Mouse (Mus musculus): ENCODE data around the gene Gm11634. TPM values are rescaled to one million over a fixed set of nuclear protein-coding genes. Genes with fewer than 3 reads are reported as not detected.
"Not testable (repeated sequence)": the region's sequence is repeated elsewhere in the genome, so short reads cannot be mapped to it uniquely, and the experiment has no call there.

Gene Gm11634
- total and polyA plus RNA-seq, 3 experiments, result not detected

DNA sequence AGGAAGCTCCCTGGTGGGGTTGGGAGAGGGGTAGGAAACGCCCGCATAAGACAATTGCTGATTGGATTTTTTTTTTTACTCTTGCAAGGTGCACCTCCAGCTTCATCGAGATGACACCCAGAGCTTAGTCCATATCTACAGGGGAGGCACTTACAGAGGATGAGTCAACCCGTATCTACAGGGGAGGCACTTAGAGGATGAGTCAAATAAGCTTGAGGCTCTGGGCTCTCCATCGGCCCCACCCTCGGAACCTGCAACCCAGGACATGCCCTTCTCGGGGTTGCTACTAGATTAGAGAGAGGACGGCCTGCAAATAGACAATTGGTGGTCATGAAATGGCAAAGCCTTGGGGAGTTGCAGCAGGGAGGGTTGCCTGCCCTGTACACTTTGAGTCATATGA, 17.0 kb upstream of the Gm11634 start:
- DNase-seq (ENCODE audit: low spot score) (no peak), ATAC-seq (ENCODE audit: extremely low read depth, insufficient number of reproducible peaks, low FRiP score, poor library complexity, severe bottlenecking) (no peak)
- peaks cover 7% of the 10 kb centered on the region; the same call in 1 of the 2 replicates for H3K4me1 ChIP-seq (ENCODE audit: insufficient read depth, low read depth, low read length)
- TF ChIP-seq GATA2 (IDR thresholded peaks at IDR 0.05; ENCODE audit: borderline replicate concordance, low read depth, low read length), result no peak
- TF ChIP-seq CTCF (IDR thresholded peaks at IDR 0.05; ENCODE audit: low read depth, low read length), result no peak
- peaks cover 41% of the 10 kb centered on the region for H3K27me3 ChIP-seq (ENCODE audit: insufficient read depth, low read length)
- H3K36me3 ChIP-seq (replicated peaks), result no peaks in the 10 kb centered on the region
- 0 out of 2 replicates have a peak, but pooled peaks cover 2% of the 10 kb centered on the region for H3K9me3 ChIP-seq (replicated peaks)
- no peak overlapping the region for H3K4me3 ChIP-seq (ENCODE audit: low read depth, low read length)

DNA sequence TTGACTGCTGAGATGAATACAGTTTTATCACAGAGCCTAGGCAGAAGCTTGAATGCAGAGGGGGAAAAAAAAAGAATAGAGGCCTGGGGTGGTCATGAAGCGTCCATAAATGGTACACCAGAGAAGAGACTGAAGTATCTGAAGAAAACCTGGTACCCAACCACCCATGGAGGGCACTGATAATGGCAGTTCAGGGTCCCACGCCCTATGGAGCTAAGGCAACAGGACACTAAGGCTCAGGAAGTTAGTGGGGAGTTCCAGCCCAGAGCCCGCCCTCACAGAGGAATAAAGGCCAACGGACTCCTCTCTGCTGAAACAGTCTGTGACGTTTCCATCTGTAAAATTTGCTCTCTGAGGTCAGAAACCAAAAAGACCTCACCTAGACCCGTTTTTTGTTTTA, 16.3 kb upstream of the Gm11634 start:
- ATAC-seq (ENCODE audit: extremely low read depth, insufficient number of reproducible peaks, low FRiP score, poor library complexity, severe bottlenecking) (no peak), DNase-seq (ENCODE audit: low spot score) (no peak)
- no peaks in the 10 kb centered on the region for H3K36me3 ChIP-seq (replicated peaks)
- TF ChIP-seq GATA1 (IDR thresholded peaks at IDR 0.05; ENCODE audit: borderline replicate concordance, low read length) (no peak), GATA2 (IDR thresholded peaks at IDR 0.05; ENCODE audit: borderline replicate concordance, low read depth, low read length) (no peak)
- H3K27me3 ChIP-seq (ENCODE audit: insufficient read depth, low read length), result peaks cover 43% of the 10 kb centered on the region
- H3K4me1 ChIP-seq (ENCODE audit: insufficient read depth, low read depth, low read length), result peaks cover 8% of the 10 kb centered on the region; the same call in 1 of the 2 replicates
- no peaks in the 10 kb centered on the region for H3K9me3 ChIP-seq (replicated peaks)
- no peak overlapping the region for H3K4me3 ChIP-seq (ENCODE audit: low read depth, low read length)

DNA sequence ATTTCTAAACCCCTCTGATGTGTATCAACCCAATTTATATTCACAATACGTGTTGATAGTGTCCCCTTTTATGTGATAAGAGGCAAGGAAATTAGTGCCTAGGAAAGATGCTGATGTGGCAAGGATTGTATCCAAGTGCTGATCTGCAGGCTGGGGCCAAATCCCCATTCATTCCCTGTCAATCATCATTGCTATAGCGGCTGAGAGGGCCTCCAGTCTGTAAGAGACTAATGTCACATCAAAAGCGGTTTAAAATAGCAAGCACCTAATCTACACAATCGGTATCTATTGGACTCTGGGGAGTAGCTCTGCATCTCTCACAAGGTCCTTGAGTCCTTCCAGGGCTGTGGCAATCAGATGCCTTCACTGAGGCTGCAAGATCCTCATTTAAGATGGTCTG, 15.1 kb upstream of the Gm11634 start:
- no peak for TF ChIP-seq CTCF (IDR thresholded peaks at IDR 0.05; ENCODE audit: low read depth, low read length)
- TF ChIP-seq GATA1 (IDR thresholded peaks at IDR 0.05; ENCODE audit: borderline replicate concordance, low read length), result no peak
- TF ChIP-seq POLR2AphosphoS5 (IDR thresholded peaks at IDR 0.05; ENCODE audit: insufficient replicate concordance, low read depth, low read length), result no peak
- TF ChIP-seq GATA2 (IDR thresholded peaks at IDR 0.05; ENCODE audit: borderline replicate concordance, low read depth, low read length), result no peak
- TF ChIP-seq TAL1 (conservative IDR thresholded peaks at IDR 0.05; ENCODE audit: low read depth, low read length), result no peak
- Histone ChIP-seq H3K36me3 (replicated peaks) (no peaks in the 10 kb centered on the region), H3K4me3 (ENCODE audit: low read depth, low read length) (no peak overlapping the region), H3K27me3 (ENCODE audit: insufficient read depth, low read length) (peaks cover 44% of the 10 kb centered on the region), H3K9me3 (replicated peaks) (no peaks in the 10 kb centered on the region), H3K4me1 (ENCODE audit: insufficient read depth, low read depth, low read length) (peaks cover 9% of the 10 kb centered on the region; the same call in 1 of the 2 replicates)
- no peak for DNase-seq (ENCODE audit: low spot score)
- ATAC-seq (ENCODE audit: extremely low read depth, insufficient number of reproducible peaks, low FRiP score, poor library complexity, severe bottlenecking), result no peak

DNA sequence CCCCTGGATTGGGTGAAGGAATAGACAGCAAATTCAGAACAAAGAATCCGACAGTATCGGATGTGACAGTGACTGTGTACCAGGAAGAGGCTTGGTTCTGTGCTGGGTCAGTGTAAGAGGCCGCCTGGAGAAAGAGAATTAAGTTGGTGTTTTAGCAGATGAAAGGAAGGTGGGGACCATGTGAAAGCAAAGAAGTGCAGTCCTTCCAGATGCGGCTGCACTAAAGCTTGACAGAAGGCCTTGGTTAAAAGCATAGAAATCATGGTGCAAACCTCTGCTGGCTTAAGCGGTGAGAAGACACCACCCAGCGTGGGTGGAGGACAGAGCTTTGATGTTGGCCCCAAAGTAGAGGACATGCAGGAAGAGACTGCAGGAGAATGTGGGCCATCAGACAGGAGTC, 14.5 kb upstream of the Gm11634 start:
- Histone ChIP-seq H3K4me1 (ENCODE audit: insufficient read depth, low read depth, low read length) (peaks cover 9% of the 10 kb centered on the region; the same call in 1 of the 2 replicates), H3K27me3 (ENCODE audit: insufficient read depth, low read length) (peaks cover 48% of the 10 kb centered on the region), H3K4me3 (ENCODE audit: low read depth, low read length) (no peak overlapping the region), H3K36me3 (replicated peaks) (no peaks in the 10 kb centered on the region), H3K9me3 (replicated peaks) (no peaks in the 10 kb centered on the region)
- no peak for TF ChIP-seq TAL1 (conservative IDR thresholded peaks at IDR 0.05; ENCODE audit: low read depth, low read length)
- no peak for TF ChIP-seq GATA1 (IDR thresholded peaks at IDR 0.05; ENCODE audit: borderline replicate concordance, low read length)
- TF ChIP-seq GATA2 (IDR thresholded peaks at IDR 0.05; ENCODE audit: borderline replicate concordance, low read depth, low read length), result no peak
- TF ChIP-seq POLR2AphosphoS5 (IDR thresholded peaks at IDR 0.05; ENCODE audit: insufficient replicate concordance, low read depth, low read length), result no peak
- no peak for TF ChIP-seq CTCF (IDR thresholded peaks at IDR 0.05; ENCODE audit: low read depth, low read length)
- no peak for ATAC-seq (ENCODE audit: extremely low read depth, insufficient number of reproducible peaks, low FRiP score, poor library complexity, severe bottlenecking)
- no peak for DNase-seq (ENCODE audit: low spot score)

DNA sequence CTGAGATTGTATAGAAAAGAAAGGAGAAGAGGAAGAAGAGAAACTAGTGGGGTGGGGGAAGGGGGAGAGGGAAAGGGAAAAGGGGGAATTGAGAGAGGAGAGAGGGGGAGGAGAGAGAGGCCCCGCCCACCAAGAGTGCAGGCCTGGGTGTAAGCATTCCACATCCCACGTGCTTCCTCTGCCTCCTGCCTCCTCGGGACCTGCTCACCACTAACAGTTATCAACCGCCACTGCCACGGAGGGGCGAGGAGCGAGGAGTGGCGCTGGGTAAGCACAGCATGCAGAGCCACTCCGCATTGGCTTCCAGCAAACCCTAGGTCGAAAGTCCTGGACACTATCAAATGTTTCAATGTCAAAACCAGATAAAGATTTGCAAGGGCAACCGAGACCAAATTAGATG, 11.4 kb upstream of the Gm11634 start:
- Histone ChIP-seq H3K9me3 (replicated peaks) (no peaks in the 10 kb centered on the region), H3K4me1 (ENCODE audit: insufficient read depth, low read depth, low read length) (peaks cover 3% of the 10 kb centered on the region; the same call in 1 of the 2 replicates), H3K4me3 (ENCODE audit: low read depth, low read length) (no peak overlapping the region), H3K27me3 (ENCODE audit: insufficient read depth, low read length) (peaks cover 28% of the 10 kb centered on the region), H3K36me3 (replicated peaks) (no peaks in the 10 kb centered on the region)
- ATAC-seq (ENCODE audit: extremely low read depth, insufficient number of reproducible peaks, low FRiP score, poor library complexity, severe bottlenecking) (no peak), DNase-seq (ENCODE audit: low spot score) (no peak)
- TF ChIP-seq CTCF (IDR thresholded peaks at IDR 0.05; ENCODE audit: low read depth, low read length) (no peak), POLR2AphosphoS5 (IDR thresholded peaks at IDR 0.05; ENCODE audit: insufficient replicate concordance, low read depth, low read length) (no peak), TAL1 (conservative IDR thresholded peaks at IDR 0.05; ENCODE audit: low read depth, low read length) (no peak), GATA2 (IDR thresholded peaks at IDR 0.05; ENCODE audit: borderline replicate concordance, low read depth, low read length) (no peak), GATA1 (IDR thresholded peaks at IDR 0.05; ENCODE audit: borderline replicate concordance, low read length) (no peak)

DNA sequence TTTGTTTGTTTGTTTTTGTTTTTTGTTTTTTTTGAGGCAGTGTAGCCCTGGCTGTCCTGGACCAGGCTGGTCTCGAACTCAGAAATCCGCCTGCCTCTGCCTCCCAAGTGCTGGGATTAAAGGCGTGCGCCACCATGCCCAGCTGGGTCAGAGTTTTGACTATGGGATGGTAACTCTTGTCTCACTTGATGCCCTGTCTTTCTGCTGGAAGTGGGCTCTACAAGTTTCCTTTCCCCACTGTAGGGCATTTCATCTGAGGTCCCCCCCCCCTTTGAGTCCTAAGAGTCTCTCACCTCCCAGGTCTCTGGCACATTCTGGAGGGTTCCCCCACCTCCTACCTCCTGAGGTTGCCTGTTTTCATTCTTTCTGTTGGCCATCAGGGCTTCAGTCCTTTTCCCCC, 8.1 kb upstream of the Gm11634 start:
- not testable (repeated sequence) for ATAC-seq (ENCODE audit: extremely low read depth, insufficient number of reproducible peaks, low FRiP score, poor library complexity, severe bottlenecking); H3K4me3 ChIP-seq (ENCODE audit: low read depth, low read length); DNase-seq (ENCODE audit: low spot score); H3K9me3 ChIP-seq (replicated peaks); H3K36me3 ChIP-seq (replicated peaks); H3K4me1 ChIP-seq (ENCODE audit: insufficient read depth, low read depth, low read length)
- H3K27me3 ChIP-seq (ENCODE audit: insufficient read depth, low read length), result peaks cover 12% of the 10 kb centered on the region

Measured in G1E (cell line).